ENCODE assay signal across 8 mouse cellular contexts in genomic region chr7:126323729-126324128, GRCm38 (mm10). TPM values are rescaled to one million over a fixed set of nuclear protein-coding genes. Genes with fewer than 3 reads are reported as not detected.
A peak's percentile ranks its signal among the peaks of the same experiment; 100 is the strongest.
DNase-seq lines count a peak whose midpoint lies in the region; ATAC-seq and TF ChIP-seq lines count a peak whose summit lies in the region.

No protein-coding gene starts in this region.

- peaks cover 14% of the 10 kb centered on the region; the same call in 1 of the 2 replicates for H3K27me3 ChIP-seq in kidney, embryonic 16.5 days (ENCODE audit: insufficient read depth, low read length)
- H3K27me3 ChIP-seq in embryonic facial prominence, embryonic 14.5 days (replicated peaks; ENCODE audit: control insufficient read depth, insufficient read depth, low read length): peaks cover 8% of the 10 kb centered on the region; the same call in 1 of the 2 replicates
- H3K27me3 ChIP-seq in heart, postnatal 0 days (ENCODE audit: control insufficient read depth, insufficient read depth, low read length): peaks cover 3% of the 10 kb centered on the region; the same call in 1 of the 2 replicates
- no peaks in the 10 kb centered on the region for H3K27me3 ChIP-seq in testis, adult 2 months (ENCODE audit: control insufficient read depth, insufficient read depth, low read length)

- H3K4me3 ChIP-seq in kidney, embryonic 16.5 days (ENCODE audit: low read length): no peak overlapping the region
- no peak overlapping the region for H3K4me3 ChIP-seq in embryonic facial prominence, embryonic 14.5 days (ENCODE audit: low read depth, low read length)
- no peak overlapping the region for H3K4me3 ChIP-seq in heart, postnatal 0 days (ENCODE audit: low read depth, low read length)
- H3K4me3 ChIP-seq in testis, adult 2 months (ENCODE audit: control insufficient read depth, low read depth, low read length): no peak overlapping the region

- H3K36me3 ChIP-seq in kidney, embryonic 16.5 days (ENCODE audit: insufficient read depth, low read length): no peaks in the 10 kb centered on the region
- no peaks in the 10 kb centered on the region for H3K36me3 ChIP-seq in embryonic facial prominence, embryonic 14.5 days (ENCODE audit: control insufficient read depth, insufficient read depth, low read length)
- no peaks in the 10 kb centered on the region for H3K36me3 ChIP-seq in heart, postnatal 0 days (replicated peaks; ENCODE audit: control insufficient read depth, insufficient read depth, low read length)
- no peaks in the 10 kb centered on the region for H3K36me3 ChIP-seq in testis, adult 2 months (ENCODE audit: control insufficient read depth, insufficient read depth, low read length)

- H3K9ac ChIP-seq in kidney, embryonic 16.5 days (replicated peaks; ENCODE audit: low read length): no peak overlapping the region
- no peak overlapping the region for H3K9ac ChIP-seq in embryonic facial prominence, embryonic 14.5 days (ENCODE audit: low read depth, low read length)
- no peak overlapping the region for H3K9ac ChIP-seq in heart, postnatal 0 days (replicated peaks; ENCODE audit: low read depth, low read length)

- H3K27ac ChIP-seq in kidney, embryonic 16.5 days (ENCODE audit: low read length): no peak overlapping the region
- no peak overlapping the region for H3K27ac ChIP-seq in embryonic facial prominence, embryonic 14.5 days (replicated peaks; ENCODE audit: low read depth, low read length)
- H3K27ac ChIP-seq in heart, postnatal 0 days (ENCODE audit: low read depth): no peak overlapping the region
- no peak overlapping the region for H3K27ac ChIP-seq in testis, adult 2 months (ENCODE audit: control insufficient read depth, insufficient read depth, low read depth, low read length)

- H3K4me1 ChIP-seq in kidney, embryonic 16.5 days (ENCODE audit: insufficient read depth, low read length): no peaks in the 10 kb centered on the region
- H3K4me1 ChIP-seq in embryonic facial prominence, embryonic 14.5 days (ENCODE audit: control insufficient read depth, insufficient read depth, low read length): no peaks in the 10 kb centered on the region
- H3K4me1 ChIP-seq in heart, postnatal 0 days (ENCODE audit: control insufficient read depth, insufficient read depth): no peaks in the 10 kb centered on the region
- no peaks in the 10 kb centered on the region for H3K4me1 ChIP-seq in testis, adult 2 months (ENCODE audit: control insufficient read depth, insufficient read depth, low read length)

- DNase-seq in kidney, adult 11 months: peak; percentile 48
- peak; percentile 81 to 84 for DNase-seq in adrenal gland, postnatal 36 days
- peak; percentile 89 for DNase-seq in embryonic facial prominence, embryonic 14.5 days (ENCODE audit: low spot score)
- DNase-seq in heart, postnatal 0 days (ENCODE audit: low spot score): peak; percentile 79
- DNase-seq in left cerebral cortex, adult 18-20 months (ENCODE audit: low spot score in 2 of 2): peak; percentile 79 to 85
- DNase-seq in monocyte, adult 2 months (ENCODE audit: low read depth in 1 of 2, low spot score in 2 of 2): peak; percentile 8 to 49

- 7% methylated on average over 11 of the region's 11 CpGs for WGBS in kidney, embryonic 16.5 days
- 9% methylated on average over 11 of the region's 11 CpGs for WGBS in embryonic facial prominence, embryonic 14.5 days
- WGBS in heart, postnatal 0 days: 6% methylated on average over 11 of the region's 11 CpGs

- ATAC-seq in kidney, embryonic 16.5 days (ENCODE audit: low FRiP score, low TSS enrichment): no peak
- 0 out of 2 replicates have a peak, but pooled peaks have one; percentile 44 for ATAC-seq in embryonic facial prominence, embryonic 14.5 days (ENCODE audit: low read depth)
- ATAC-seq in heart, postnatal 0 days (ENCODE audit: insufficient read depth, low read depth): no peak

- TF ChIP-seq EP300 in heart, postnatal 0 days (IDR thresholded peaks at IDR 0.05; ENCODE audit: low read depth): no peak

- peak; percentile 86 for TF ChIP-seq CTCF in heart, postnatal 0 days (IDR thresholded peaks at IDR 0.05; ENCODE audit: low read depth)
- peak; percentile 45; the same call in 1 of the 2 replicates for TF ChIP-seq CTCF in testis, adult 2 months (IDR thresholded peaks at IDR 0.05; ENCODE audit: control insufficient read depth, insufficient read depth, insufficient replicate concordance, low read depth, low read length)

- H3K4me2 ChIP-seq in kidney, embryonic 16.5 days (replicated peaks; ENCODE audit: low read depth, low read length): no peak overlapping the region
- H3K4me2 ChIP-seq in embryonic facial prominence, embryonic 14.5 days (ENCODE audit: low read depth, low read length): no peak overlapping the region
- no peak overlapping the region for H3K4me2 ChIP-seq in heart, postnatal 0 days (ENCODE audit: low read depth, low read length)

- TF ChIP-seq POLR2A in testis, adult 2 months (IDR thresholded peaks at IDR 0.05; ENCODE audit: control insufficient read depth, low read depth, low read length): no peak

- no peaks in the 10 kb centered on the region for H3K9me3 ChIP-seq in kidney, embryonic 16.5 days (ENCODE audit: low read length)
- no peaks in the 10 kb centered on the region for H3K9me3 ChIP-seq in embryonic facial prominence, embryonic 14.5 days (ENCODE audit: control insufficient read depth, low read length)
- no peaks in the 10 kb centered on the region for H3K9me3 ChIP-seq in heart, postnatal 0 days (replicated peaks; ENCODE audit: control insufficient read depth, low read length)

RNA-seq across cellular contexts. Expression of gene Lat, which starts 45.6 kb away (rescaled TPM):
- polyA plus RNA-seq in kidney, embryonic 16.5 days (2015; fragmentation: Nextera tagmentation; extraction: Ambion mirVana): 1.7 and 2.4 TPM in 2 replicates
- under 1 TPM; 0.36 to 0.60 TPM for total RNA-seq in adrenal gland, postnatal 36 days (2021)
- polyA plus RNA-seq in embryonic facial prominence, embryonic 14.5 days (2014; fragmentation: Nextera tagmentation; extraction: Ambion mirVana): 2.3 TPM in 2 replicates
- total RNA-seq in heart, postnatal 0 days (2014; rRNA removed; ENCODE audit: low replicate concordance): 0.73 and 6.7 TPM in 2 replicates
- polyA plus RNA-seq in heart, postnatal 0 days (2015; fragmentation: Nextera tagmentation; extraction: Ambion mirVana): 0.75 and 1.1 TPM in 2 replicates
- 1 to 10 TPM; 1.5 to 1.7 TPM for total RNA-seq in left cerebral cortex, adult 18-20 months (2021)
- 0.53 and 0.57 TPM in 2 replicates for polyA plus RNA-seq in testis, adult 2 months (2012; rRNA removed)

RNA-seq across cellular contexts. Expression of gene Sbk1, which starts 51.3 kb away (rescaled TPM):
- polyA plus RNA-seq in kidney, embryonic 16.5 days (2015; fragmentation: Nextera tagmentation; extraction: Ambion mirVana): 25.9 and 29.7 TPM in 2 replicates
- 10 to 100 TPM; 23.3 to 88.8 TPM for total RNA-seq in adrenal gland, postnatal 36 days (2021)
- polyA plus RNA-seq in embryonic facial prominence, embryonic 14.5 days (2014; fragmentation: Nextera tagmentation; extraction: Ambion mirVana): 36.3 and 46.6 TPM in 2 replicates
- total RNA-seq in heart, postnatal 0 days (2014; rRNA removed; ENCODE audit: low replicate concordance): 42.0 and 48.9 TPM in 2 replicates
- 14.9 and 17.4 TPM in 2 replicates for polyA plus RNA-seq in heart, postnatal 0 days (2015; fragmentation: Nextera tagmentation; extraction: Ambion mirVana)
- 10 to 100 TPM; 77.0 to 77.5 TPM for total RNA-seq in left cerebral cortex, adult 18-20 months (2021)
- 8.8 and 9.9 TPM in 2 replicates for polyA plus RNA-seq in testis, adult 2 months (2012; rRNA removed)

RNA-seq across cellular contexts. Expression of gene Spns1, which starts 53.5 kb away (rescaled TPM):
- 78.0 and 78.9 TPM in 2 replicates for polyA plus RNA-seq in kidney, embryonic 16.5 days (2015; fragmentation: Nextera tagmentation; extraction: Ambion mirVana)
- 10 to 100 TPM; 35.5 to 37.4 TPM for total RNA-seq in adrenal gland, postnatal 36 days (2021)
- 40.4 and 43.8 TPM in 2 replicates for polyA plus RNA-seq in embryonic facial prominence, embryonic 14.5 days (2014; fragmentation: Nextera tagmentation; extraction: Ambion mirVana)
- total RNA-seq in heart, postnatal 0 days (2014; rRNA removed; ENCODE audit: low replicate concordance): 47.0 and 87.1 TPM in 2 replicates
- 34.6 and 36.0 TPM in 2 replicates for polyA plus RNA-seq in heart, postnatal 0 days (2015; fragmentation: Nextera tagmentation; extraction: Ambion mirVana)
- 10 to 100 TPM; 84.7 to 85.3 TPM for total RNA-seq in left cerebral cortex, adult 18-20 months (2021)
- polyA plus RNA-seq in testis, adult 2 months (2012; rRNA removed): 30.9 and 44.2 TPM in 2 replicates

Comparison
In these comparisons a context has a peak if more than half of its experiments do, and no peak if none do; other contexts are left out.
1. DNase-seq: peak in every context shown above with its lines; median percentile 89 in embryonic facial prominence, embryonic 14.5 days; 82 in adrenal gland, postnatal 36 days; 82 in left cerebral cortex, adult 18-20 months; 79 in heart, postnatal 0 days; 48 in kidney, adult 11 months; 28 in monocyte, adult 2 months.